Mouse (Mus musculus) liver, adult 2 months (tissue): Measurements from ENCODE around the gene Dlx3. TPM values are rescaled to one million over a fixed set of nuclear protein-coding genes. Genes with fewer than 3 reads are reported as not detected.
A peak's percentile ranks its signal among the peaks of the same experiment; 100 is the strongest.

Experiments
- DNase-seq: peaks from one replicate; pipeline ENCODE4 v3.0.0-alpha.2; 2011; ENCODE audit warnings: low read depth, low spot score; ENCODE audit errors: extremely low read depth
- H3K27ac ChIP-seq: fragments of 200-500 bp; replicated peaks from 2 replicates; pipeline ENCODE4 v1.5.1; 2012; ENCODE audit warnings: low read depth, mild to moderate bottlenecking, control low read depth, inconsistent platforms, low read length; ENCODE audit not compliant: insufficient read depth
- H3K27me3 ChIP-seq: fragments of 200-500 bp; 2 replicates; pipeline ENCODE4 v1.6.1; 2012; ENCODE audit warnings: mild to moderate bottlenecking, moderate library complexity, low read length, inconsistent platforms; ENCODE audit not compliant: control insufficient read depth, insufficient read depth
- H3K36me3 ChIP-seq: fragments of 200-500 bp; 2 replicates; pipeline ENCODE4 v1.6.1; 2012; ENCODE audit warnings: low read length, inconsistent platforms; ENCODE audit not compliant: control insufficient read depth, insufficient read depth
- H3K4me1 ChIP-seq: fragments of 200-500 bp; 2 replicates; pipeline ENCODE4 v1.6.1; 2011; ENCODE audit warnings: low read length; ENCODE audit not compliant: control insufficient read depth, insufficient read depth
- H3K4me3 ChIP-seq: fragments of 200-500 bp; 2 replicates; pipeline ENCODE4 v1.5.1; 2011; ENCODE audit warnings: low read depth, mild to moderate bottlenecking, control low read depth, low read length, moderate library complexity; ENCODE audit not compliant: insufficient read depth
- H3K79me2 ChIP-seq: fragments of 200-500 bp; 2 replicates; pipeline ENCODE4 v1.6.1; 2012; ENCODE audit warnings: inconsistent platforms, mild to moderate bottlenecking, low read length, moderate library complexity; ENCODE audit not compliant: control insufficient read depth, insufficient read depth
- H3K9ac ChIP-seq: fragments of 200-500 bp; 2 replicates; pipeline ENCODE4 v1.6.1; 2012; ENCODE audit warnings: low read depth, mild to moderate bottlenecking, control low read depth, inconsistent platforms, low read length
- CTCF ChIP-seq: fragments of 200-500 bp; IDR thresholded peaks from 2 replicates; pipeline ENCODE4 v1.5.1; 2011; ENCODE audit warnings: low read depth, low read length, control low read depth
- POLR2A ChIP-seq: fragments of 200-500 bp; IDR thresholded peaks from 2 replicates; pipeline ENCODE4 v1.6.1; 2011; ENCODE audit warnings: low read length, control low read depth; ENCODE audit not compliant: insufficient read depth; ENCODE audit errors: extremely low read depth
- WGBS: fragments of 180-500 bp; shearing (Covaris S2); methylation state at CpG from one replicate; pipeline ENCODE4 v1.1.7; 2018; 5-methylcytosine and 5-hydroxymethylcytosine counted together
- polyA plus RNA-seq: library from polyadenylated mRNA; depleted of rRNA; stranded (reverse); fragments of >200 nt; gene quantifications from 2 replicates; pipeline ENCODE4 v1.2.3, GENCODE M21; 2012
- total RNA-seq: library from RNA; depleted of rRNA; stranded (reverse); fragments of >200 nt; gene quantifications from 2 replicates; pipeline ENCODE4 v1.2.3, GENCODE M21; 2014

Gene Dlx3
- total and polyA plus RNA-seq, 2 experiments: not detected

GRCm38 (mm10) chr11:95110081-95110480, 9.8 kb upstream of the Dlx3 start:
- H3K27ac ChIP-seq: no peak overlapping the region
- H3K9ac ChIP-seq: no peak overlapping the region
- 92% methylated on average over 7 of the region's 7 CpGs for WGBS
- no peaks in the 10 kb centered on the region for H3K79me2 ChIP-seq
- no peak for TF ChIP-seq CTCF
- H3K36me3 ChIP-seq: no peaks in the 10 kb centered on the region
- H3K27me3 ChIP-seq: peaks cover 5% of the 10 kb centered on the region; the same call in 1 of the 2 replicates
- H3K4me3 ChIP-seq: no peak overlapping the region
- DNase-seq: no peak
- no peaks in the 10 kb centered on the region for H3K4me1 ChIP-seq

GRCm38 (mm10) chr11:95117030-95117429, 2.9 kb upstream of the Dlx3 start:
- H3K9ac ChIP-seq: no peak overlapping the region
- WGBS: 4% methylated on average over 6 of the region's 6 CpGs
- H3K27ac ChIP-seq: no peak overlapping the region
- peak; percentile 57 for DNase-seq
- H3K79me2 ChIP-seq: no peaks in the 10 kb centered on the region
- no peaks in the 10 kb centered on the region for H3K4me1 ChIP-seq
- H3K36me3 ChIP-seq: no peaks in the 10 kb centered on the region
- H3K27me3 ChIP-seq: peaks cover 14% of the 10 kb centered on the region
- TF ChIP-seq CTCF: peak; percentile 86
- no peak for TF ChIP-seq POLR2A
- no peak overlapping the region for H3K4me3 ChIP-seq

DNA sequence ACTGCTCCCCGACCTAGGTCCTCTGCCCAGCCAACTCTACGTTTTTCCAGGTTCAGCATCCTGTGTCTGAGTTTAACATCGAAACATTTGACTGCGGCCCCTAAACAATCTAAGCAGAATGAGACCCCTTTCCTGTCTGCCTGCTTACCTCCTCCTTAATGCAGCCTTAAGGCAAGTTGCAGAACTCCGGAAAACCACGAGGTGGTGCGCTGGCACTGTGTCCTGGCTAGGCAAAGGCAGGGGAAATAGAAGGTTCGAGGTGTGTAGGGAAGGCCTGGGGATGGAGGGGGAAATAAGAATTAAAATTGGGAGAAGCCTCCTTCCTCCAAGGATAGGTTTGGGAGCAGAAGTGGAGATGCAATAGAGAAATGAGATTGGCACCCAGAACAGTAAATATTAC, 1.4 kb upstream of the Dlx3 start:
- Histone ChIP-seq H3K4me1 (no peaks in the 10 kb centered on the region), H3K79me2 (no peaks in the 10 kb centered on the region), H3K27ac (no peak overlapping the region), H3K4me3 (no peak overlapping the region), H3K27me3 (peaks cover 14% of the 10 kb centered on the region), H3K36me3 (no peaks in the 10 kb centered on the region), H3K9ac (no peak overlapping the region)
- TF ChIP-seq POLR2A (no peak), CTCF (peak; percentile 85)
- DNase-seq: peak; percentile 19
- 5% methylated on average over 8 of the region's 8 CpGs for WGBS

- H3K4me1 ChIP-seq: no peaks in the 10 kb centered on the region
- no peak overlapping the region for H3K4me3 ChIP-seq
- no peak overlapping the region for H3K9ac ChIP-seq
- no peaks in the 10 kb centered on the region for H3K79me2 ChIP-seq
- TF ChIP-seq CTCF: no peak
- no peak for TF ChIP-seq POLR2A
- WGBS: 3% methylated on average over 21 of the region's 21 CpGs
- peaks cover 16% of the 10 kb centered on the region for H3K27me3 ChIP-seq
- no peaks in the 10 kb centered on the region for H3K36me3 ChIP-seq
- no peak for DNase-seq
- H3K27ac ChIP-seq: no peak overlapping the region
Observed at GRCm38 (mm10) chr11:95120633-95121020, 708 bp downstream of the Dlx3 start.

DNA sequence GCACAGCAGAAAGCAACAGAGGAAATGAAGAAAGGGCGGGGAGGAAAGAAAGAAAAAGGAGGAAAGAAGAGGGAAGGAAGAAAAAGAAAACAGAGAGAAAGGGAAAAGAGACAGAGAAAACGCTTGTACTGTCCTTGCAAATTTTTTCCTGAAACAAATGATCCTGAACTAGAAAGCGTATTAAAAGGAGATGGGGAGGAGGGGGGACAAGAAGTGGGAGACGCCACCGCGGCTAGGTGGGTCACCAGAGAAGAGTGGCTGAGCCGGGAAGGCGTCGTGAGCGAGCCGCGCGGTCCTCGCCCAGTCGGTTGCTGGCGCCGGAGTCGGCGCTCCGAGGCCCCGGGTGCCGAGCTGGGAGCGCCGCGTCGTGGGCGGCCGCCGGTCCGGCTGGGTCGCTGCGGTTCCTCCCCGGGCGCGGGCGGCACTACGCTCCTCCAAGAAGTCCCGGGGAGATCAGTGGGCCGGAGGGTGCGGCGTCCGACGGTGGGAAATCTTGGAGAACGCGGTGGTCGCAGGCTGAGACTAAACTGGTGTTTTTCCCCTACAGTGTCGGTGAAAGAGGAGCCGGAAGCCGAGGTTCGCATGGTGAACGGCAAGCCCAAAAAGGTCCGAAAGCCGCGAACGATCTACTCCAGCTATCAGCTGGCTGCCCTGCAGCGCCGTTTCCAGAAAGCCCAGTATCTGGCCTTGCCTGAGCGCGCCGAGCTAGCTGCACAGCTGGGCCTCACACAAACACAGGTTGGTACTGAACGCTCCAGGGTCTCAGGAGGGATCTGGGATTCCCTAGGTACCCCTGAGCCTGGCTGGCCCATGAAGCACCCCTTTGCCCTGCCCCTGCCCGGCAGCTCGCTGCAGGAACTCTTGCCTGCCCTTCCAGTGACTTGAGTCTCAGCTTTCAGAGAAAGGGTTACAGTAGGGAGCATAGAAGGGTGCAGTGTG, 1.5 kb downstream of the Dlx3 start:
- H3K9ac ChIP-seq: no peak overlapping the region
- DNase-seq: no peak
- H3K36me3 ChIP-seq: no peaks in the 10 kb centered on the region
- H3K79me2 ChIP-seq: no peaks in the 10 kb centered on the region
- H3K4me1 ChIP-seq: no peaks in the 10 kb centered on the region
- H3K27me3 ChIP-seq: peaks cover 18% of the 10 kb centered on the region
- H3K4me3 ChIP-seq: no peak overlapping the region
- TF ChIP-seq CTCF (no peak), POLR2A (no peak)
- H3K27ac ChIP-seq: no peak overlapping the region
- 5% methylated on average over 63 of the region's 63 CpGs for WGBS

DNA sequence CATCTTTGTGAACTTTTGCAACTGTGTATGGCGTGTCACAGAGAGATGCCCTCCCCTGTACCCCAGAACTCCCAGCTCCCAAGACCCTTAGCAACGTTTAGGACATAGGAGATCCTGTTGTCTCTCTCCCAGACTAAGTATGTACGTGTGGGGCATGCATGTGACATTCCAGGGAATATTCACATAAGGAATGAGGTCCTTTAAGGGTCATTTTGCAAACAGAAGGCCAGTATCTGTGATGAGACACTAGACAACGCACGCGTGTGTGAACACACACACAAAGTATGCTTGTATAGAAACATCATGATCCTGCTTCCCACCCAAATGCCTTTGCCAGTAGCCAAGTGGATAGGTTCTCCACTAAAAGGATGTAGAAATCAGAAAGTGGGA, 2.2 kb downstream of the Dlx3 start:
- Histone ChIP-seq H3K27ac (no peak overlapping the region), H3K4me1 (no peaks in the 10 kb centered on the region), H3K79me2 (no peaks in the 10 kb centered on the region), H3K4me3 (no peak overlapping the region), H3K36me3 (no peaks in the 10 kb centered on the region), H3K9ac (no peak overlapping the region), H3K27me3 (peaks cover 21% of the 10 kb centered on the region)
- 58% methylated on average over 6 of the region's 6 CpGs for WGBS
- no peak for DNase-seq
- TF ChIP-seq CTCF: no peak
- TF ChIP-seq POLR2A: no peak
